Mouse (Mus musculus): Measurements from ENCODE around the gene Ppp1r13b. TPM values are rescaled to one million over a fixed set of nuclear protein-coding genes. Genes with fewer than 3 reads are reported as not detected.
A peak's percentile ranks its signal among the peaks of the same experiment; 100 is the strongest.

The Ppp1r13b gene
- total and polyA plus RNA-seq, 3 experiments, result 0.42 to 2.0 (median 0.64) TPM

DNA sequence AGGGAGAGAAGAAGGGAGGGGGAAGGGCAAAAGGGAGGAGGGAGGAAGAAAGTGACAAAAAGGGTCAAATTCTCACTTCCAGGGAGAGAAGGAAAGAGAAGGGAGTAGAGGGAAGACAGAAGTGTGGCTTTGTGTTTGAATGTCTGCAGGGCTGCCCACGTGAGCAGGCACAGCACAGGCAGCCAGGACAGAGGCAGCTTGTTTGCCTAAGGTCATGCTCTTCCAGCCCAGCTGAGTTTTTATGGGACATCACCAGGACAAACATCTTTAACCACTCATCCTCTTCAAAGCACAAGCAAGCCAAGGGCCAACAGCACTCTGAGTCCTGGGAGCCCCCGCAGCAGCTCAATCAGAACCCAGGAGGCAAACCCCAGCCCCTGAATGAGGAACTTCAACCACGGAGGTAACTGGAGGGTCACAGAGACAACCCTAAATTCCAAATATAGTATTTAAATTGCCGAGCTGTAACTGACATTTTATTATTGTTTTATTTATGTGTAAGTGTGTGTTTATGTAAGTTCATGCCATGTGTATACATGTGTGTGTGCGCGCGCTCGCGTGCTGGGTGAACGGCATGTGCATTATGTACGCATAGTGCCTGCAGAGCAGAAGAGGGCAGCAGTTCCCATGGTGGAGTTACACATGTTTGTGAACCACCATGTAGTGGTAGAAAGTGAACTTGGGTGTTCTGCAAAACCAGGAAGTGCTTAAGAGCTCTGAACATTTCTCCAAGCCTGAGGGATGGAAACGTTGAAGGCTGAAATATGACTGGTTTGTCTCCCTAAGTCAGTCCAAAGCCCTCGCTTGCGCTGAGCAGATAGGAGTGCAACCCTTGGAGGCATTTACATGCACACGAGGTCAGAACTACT, 65.1 kb downstream of the Ppp1r13b start:
- DNase-seq (ENCODE audit: extremely low read depth), result peak; percentile 12

DNA sequence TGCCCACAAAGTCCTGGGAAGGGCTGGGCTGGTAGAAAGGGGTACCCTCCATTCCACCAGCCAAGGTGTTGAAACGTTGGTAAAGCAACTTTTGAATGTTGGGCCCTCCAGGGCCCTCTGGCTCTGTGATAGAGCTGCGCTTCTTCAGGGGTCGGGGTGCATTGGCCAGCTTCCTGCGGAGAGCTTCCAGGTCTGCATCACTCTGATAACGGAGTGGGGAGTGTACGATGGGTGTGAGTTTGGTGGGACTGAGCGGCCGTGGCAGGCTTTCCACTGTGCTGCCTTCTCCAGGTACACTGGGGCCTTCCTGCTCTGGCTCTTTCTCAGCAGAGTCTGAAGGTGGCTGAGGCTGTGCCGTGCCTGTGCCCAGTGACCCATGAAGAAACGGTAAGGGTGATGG, 74.5 kb downstream of the Ppp1r13b start:
- Histone ChIP-seq H3K36me3 (replicated peaks in 1 of 2; ENCODE audit: control insufficient read depth in 1 of 2, insufficient read depth in 1 of 2, low read length in 1 of 2) (peaks cover 3 to 62% of the 10 kb centered on the region in 2 experiments), H3K4me2 (ENCODE audit: insufficient read depth, low read depth, poor library complexity, severe bottlenecking) (no peak overlapping the region), H3K4me1 (ENCODE audit: control insufficient read depth in 1 of 2, insufficient read depth in 2 of 2) (peaks cover 13 to 48% of the 10 kb centered on the region in 2 experiments), H3K27me3 (replicated peaks) (no peaks in the 10 kb centered on the region), H3K27ac (ENCODE audit: insufficient read depth, low read depth) (no peak overlapping the region), H3K9ac (ENCODE audit: insufficient read depth, low read depth) (no peak overlapping the region), H3K4me3 (replicated peaks in 1 of 3; ENCODE audit: low read depth in 2 of 3, low read length in 2 of 3, poor library complexity in 1 of 3) (no peak overlapping the region), H3K79me2 (replicated peaks; ENCODE audit: control insufficient read depth, extremely low read depth, insufficient read depth, poor library complexity, severe bottlenecking) (no peaks in the 10 kb centered on the region), H3K9me3 (replicated peaks; ENCODE audit: low read length) (no peaks in the 10 kb centered on the region)
- no peak for DNase-seq (ENCODE audit: extremely low read depth)
- dilution Hi-C loops (cut with MboI; ENCODE audit: extremely low pct_ligation_motif_present, extremely low pct_unique_long_range_greater_than_20kb, low sequenced_read_pairs) (no loop called here), in situ Hi-C loops (cut with MboI; ENCODE audit: low pct_ligation_motif_present, low pct_unique_long_range_greater_than_20kb, low sequenced_read_pairs) (no loop called here)
- TF ChIP-seq TCF12 (IDR thresholded peaks at IDR 0.05; ENCODE audit: low read depth, low read length) (no peak), SMC3 (IDR thresholded peaks at IDR 0.05; ENCODE audit: low read depth, low read length) (no peak), SIN3A (IDR thresholded peaks at IDR 0.05; ENCODE audit: low read length) (no peak), MAX (IDR thresholded peaks at IDR 0.05; ENCODE audit: low read length) (no peak), USF2 (conservative IDR thresholded peaks at IDR 0.05; ENCODE audit: low read depth, low read length) (no peak), TBP (conservative IDR thresholded peaks at IDR 0.05; ENCODE audit: low read depth, low read length) (no peak), IRF4 (IDR thresholded peaks at IDR 0.05; ENCODE audit: low read depth, low read length) (no peak), NRF1 (IDR thresholded peaks at IDR 0.05; ENCODE audit: low read depth, low read length) (no peak), ETS1 (conservative IDR thresholded peaks at IDR 0.05; ENCODE audit: low read depth, low read length) (no peak), POLR2AphosphoS2 (IDR thresholded peaks at IDR 0.05; ENCODE audit: low read depth, low read length) (no peak)

More for the DNA sequence above, 65.1 kb downstream of the Ppp1r13b start:
- Histone ChIP-seq H3K27ac (ENCODE audit: insufficient read depth, low read depth) (no peak overlapping the region), H3K4me1 (ENCODE audit: control insufficient read depth in 1 of 2, insufficient read depth in 2 of 2) (peaks cover 7 to 18% of the 10 kb centered on the region in 2 experiments), H3K9me3 (replicated peaks; ENCODE audit: low read length) (no peaks in the 10 kb centered on the region), H3K27me3 (replicated peaks) (no peaks in the 10 kb centered on the region), H3K4me3 (replicated peaks in 1 of 3; ENCODE audit: low read depth in 2 of 3, low read length in 2 of 3, poor library complexity in 1 of 3) (no peak overlapping the region), H3K36me3 (replicated peaks in 1 of 2; ENCODE audit: control insufficient read depth in 1 of 2, insufficient read depth in 1 of 2, low read length in 1 of 2) (peaks cover 0 to 7% of the 10 kb centered on the region in 2 experiments), H3K9ac (ENCODE audit: insufficient read depth, low read depth) (no peak overlapping the region), H3K4me2 (ENCODE audit: insufficient read depth, low read depth, poor library complexity, severe bottlenecking) (no peak overlapping the region), H3K79me2 (replicated peaks; ENCODE audit: control insufficient read depth, extremely low read depth, insufficient read depth, poor library complexity, severe bottlenecking) (no peaks in the 10 kb centered on the region)
- dilution Hi-C loops (cut with MboI; ENCODE audit: extremely low pct_ligation_motif_present, extremely low pct_unique_long_range_greater_than_20kb, low sequenced_read_pairs), result no loop called here
- TF ChIP-seq ELF1 (IDR thresholded peaks at IDR 0.05; ENCODE audit: low read depth, low read length), result peak; percentile 63
- TF ChIP-seq UBTF (IDR thresholded peaks at IDR 0.05; ENCODE audit: low read depth, low read length), result no peak
- in situ Hi-C loops (cut with MboI; ENCODE audit: low pct_ligation_motif_present, low pct_unique_long_range_greater_than_20kb, low sequenced_read_pairs), result no loop called here

DNA sequence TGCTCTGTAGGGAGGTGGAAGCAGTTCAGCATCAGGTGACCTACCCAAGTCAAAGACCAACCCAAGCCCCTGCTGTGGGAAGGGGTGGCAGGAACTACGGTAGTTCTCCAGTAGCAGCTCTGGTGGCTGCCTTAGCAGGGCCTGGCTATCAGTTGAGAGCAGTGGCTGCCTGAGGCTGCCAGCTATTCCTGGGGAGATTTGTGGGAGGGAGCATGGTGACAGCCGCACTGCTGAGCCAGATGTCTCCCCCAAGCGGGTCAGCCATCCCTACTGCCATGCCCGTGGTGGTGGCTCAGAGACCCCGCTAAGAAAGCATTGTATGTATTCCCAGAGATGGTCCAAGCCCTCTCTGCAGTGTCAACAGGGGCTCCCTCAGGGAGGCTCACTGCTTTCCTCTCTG, 75.3 kb downstream of the Ppp1r13b start:
- no peak overlapping the region for H3K9ac ChIP-seq (ENCODE audit: insufficient read depth, low read depth)
- TF ChIP-seq GABPA (IDR thresholded peaks at IDR 0.05; ENCODE audit: insufficient replicate concordance, low read depth, low read length) (no peak), MAX (IDR thresholded peaks at IDR 0.05; ENCODE audit: low read length) (no peak), EP300 (IDR thresholded peaks at IDR 0.05; ENCODE audit: low read length) (no peak), MXI1 (IDR thresholded peaks at IDR 0.05; ENCODE audit: low read depth, low read length) (no peak), SIN3A (IDR thresholded peaks at IDR 0.05; ENCODE audit: low read length) (no peak), RCOR1 (conservative IDR thresholded peaks at IDR 0.05; ENCODE audit: low read depth, low read length) (no peak), USF1 (IDR thresholded peaks at IDR 0.05; ENCODE audit: low read depth, low read length) (no peak), IRF4 (IDR thresholded peaks at IDR 0.05; ENCODE audit: low read depth, low read length) (no peak), ZC3H11A (IDR thresholded peaks at IDR 0.05; ENCODE audit: low read depth, low read length) (no peak), NRF1 (IDR thresholded peaks at IDR 0.05; ENCODE audit: low read depth, low read length) (no peak), ZKSCAN1 (IDR thresholded peaks at IDR 0.05; ENCODE audit: borderline replicate concordance, low read depth, low read length) (no peak), ZNF384 (IDR thresholded peaks at IDR 0.05; ENCODE audit: low read depth, low read length) (no peak), BHLHE40 (IDR thresholded peaks at IDR 0.05; ENCODE audit: low read depth, low read length) (no peak), CHD2 (IDR thresholded peaks at IDR 0.05; ENCODE audit: low read length) (no peak)
- H3K4me1 ChIP-seq (ENCODE audit: control insufficient read depth in 1 of 2, insufficient read depth in 2 of 2), result peaks cover 13 to 48% of the 10 kb centered on the region in 2 experiments
- no peak overlapping the region for H3K4me2 ChIP-seq (ENCODE audit: insufficient read depth, low read depth, poor library complexity, severe bottlenecking)
- DNase-seq (ENCODE audit: extremely low read depth), result no peak
- dilution Hi-C loops (cut with MboI; ENCODE audit: extremely low pct_ligation_motif_present, extremely low pct_unique_long_range_greater_than_20kb, low sequenced_read_pairs), result no loop called here
- H3K79me2 ChIP-seq (replicated peaks; ENCODE audit: control insufficient read depth, extremely low read depth, insufficient read depth, poor library complexity, severe bottlenecking), result no peaks in the 10 kb centered on the region
- in situ Hi-C loops (cut with MboI; ENCODE audit: low pct_ligation_motif_present, low pct_unique_long_range_greater_than_20kb, low sequenced_read_pairs), result no loop called here
- peaks cover 10 to 67% of the 10 kb centered on the region in 2 experiments for H3K36me3 ChIP-seq (replicated peaks in 1 of 2; ENCODE audit: control insufficient read depth in 1 of 2, insufficient read depth in 1 of 2, low read length in 1 of 2)
- H3K9me3 ChIP-seq (replicated peaks; ENCODE audit: low read length), result no peaks in the 10 kb centered on the region
- H3K27ac ChIP-seq (ENCODE audit: insufficient read depth, low read depth), result no peak overlapping the region
- no peaks in the 10 kb centered on the region for H3K27me3 ChIP-seq (replicated peaks)
- H3K4me3 ChIP-seq (replicated peaks in 1 of 3; ENCODE audit: low read depth in 2 of 3, low read length in 2 of 3, poor library complexity in 1 of 3), result no peak overlapping the region

All from CH12.LX (cell line).